Mouse (Mus musculus) intestine, embryonic 16.5 days (tissue): ENCODE measurements around the gene Alx3. TPM values are rescaled to one million over a fixed set of nuclear protein-coding genes. Genes with fewer than 3 reads are reported as not detected.
A peak's percentile ranks its signal among the peaks of the same experiment; 100 is the strongest.

Experiments used
- ATAC-seq: fragments of 200-750 bp; cut with Nextera tagmentation; 2 replicates; pipeline ENCODE4 v1.8.0; 2017; ENCODE audit warnings: moderate TSS enrichment, moderate library complexity
- H3K27ac ChIP-seq: fragments of 300-500 bp; sonication (generic); 2 replicates; pipeline ENCODE4 v1.5.1; 2014; ENCODE audit warnings: mild to moderate bottlenecking, low read length
- H3K27me3 ChIP-seq: fragments of 300-500 bp; sonication (generic); replicated peaks from 2 replicates; pipeline ENCODE4 v1.6.1; 2014; ENCODE audit warnings: low read length, control low read depth, mixed read lengths; ENCODE audit not compliant: control insufficient read depth, insufficient read depth
- H3K36me3 ChIP-seq: fragments of 300-500 bp; sonication (generic); 2 replicates; pipeline ENCODE4 v1.6.1; 2014; ENCODE audit warnings: low read length, control low read depth; ENCODE audit not compliant: control insufficient read depth, insufficient read depth
- H3K4me1 ChIP-seq: fragments of 300-500 bp; sonication (generic); 2 replicates; pipeline ENCODE4 v1.6.1; 2014; ENCODE audit warnings: low read length, control low read depth, mixed read lengths; ENCODE audit not compliant: control insufficient read depth, insufficient read depth
- H3K4me2 ChIP-seq: fragments of 300-500 bp; sonication (generic); 2 replicates; pipeline ENCODE4 v1.6.1; 2014; ENCODE audit warnings: low read depth, low read length, control low read depth
- H3K4me3 ChIP-seq: fragments of 300-500 bp; sonication (generic); 2 replicates; pipeline ENCODE4 v1.5.1; 2014; ENCODE audit warnings: mild to moderate bottlenecking, low read length
- H3K9ac ChIP-seq: fragments of 300-500 bp; sonication (generic); 2 replicates; pipeline ENCODE4 v1.6.1; 2014; ENCODE audit warnings: low read depth, low read length
- H3K9me3 ChIP-seq: fragments of 300-500 bp; sonication (generic); 2 replicates; pipeline ENCODE4 v1.6.1; 2016; ENCODE audit warnings: low read length, control low read depth; ENCODE audit not compliant: control insufficient read depth
- WGBS: fragments of 180-500 bp; shearing (Covaris S2); extraction: QIAGEN DNeasy Blood & Tissue Kit; methylation state at CpG from one replicate; pipeline ENCODE4 v1.1.7; 2014; 5-methylcytosine and 5-hydroxymethylcytosine counted together
- polyA plus RNA-seq: library from polyadenylated mRNA; unstranded; fragments of >200 nt; fragmentation: Nextera tagmentation; extraction: Ambion mirVana; gene quantifications from 2 replicates; pipeline ENCODE4 v1.2.1, GENCODE M21; 2015

The Alx3 gene
- polyA plus RNA-seq, 1 experiment from 2014 or later = not detected

GRCm38 (mm10) chr3:107595938-107596461 is 1.2 kb downstream of the Alx3 start:
- WGBS = 2% methylated on average over 34 of the region's 34 CpGs
- peaks cover 77% of the 10 kb centered on the region for H3K27me3 ChIP-seq
- no peaks in the 10 kb centered on the region for H3K9me3 ChIP-seq
- H3K36me3 ChIP-seq = no peaks in the 10 kb centered on the region
- H3K27ac ChIP-seq = no peak overlapping the region
- ATAC-seq = no peak
- H3K4me2 ChIP-seq = no peak overlapping the region
- peak overlapping the region; percentile 35; the same call in 1 of the 2 replicates for H3K4me3 ChIP-seq
- H3K4me1 ChIP-seq = peaks cover 12% of the 10 kb centered on the region
- no peak overlapping the region for H3K9ac ChIP-seq

DNA sequence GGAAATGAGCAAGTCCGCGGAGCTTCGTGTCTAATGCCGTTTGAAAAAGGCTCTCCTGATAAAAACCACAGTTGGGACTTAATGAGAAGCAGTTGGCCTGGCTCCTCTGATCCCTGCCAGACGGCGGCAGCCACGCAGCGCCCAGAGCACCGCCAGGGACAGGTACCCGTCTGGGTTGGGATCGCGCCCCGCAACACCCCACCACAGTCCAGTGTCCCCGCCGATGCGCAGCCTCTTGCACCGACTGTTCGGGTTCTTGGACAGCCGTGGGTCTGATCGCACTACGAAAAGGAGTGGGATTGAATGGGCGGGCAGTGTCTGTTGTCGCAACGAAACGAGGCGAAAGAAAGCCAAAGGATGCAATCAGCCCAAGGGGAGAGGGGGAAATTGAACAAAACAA is 1.7 kb downstream of the Alx3 start:
- no peak overlapping the region for H3K27ac ChIP-seq
- no peak overlapping the region for H3K9ac ChIP-seq
- 1% methylated on average over 26 of the region's 26 CpGs for WGBS
- peaks cover 12% of the 10 kb centered on the region for H3K4me1 ChIP-seq
- H3K4me2 ChIP-seq = no peak overlapping the region
- no peak for ATAC-seq
- peaks cover 81% of the 10 kb centered on the region for H3K27me3 ChIP-seq
- H3K36me3 ChIP-seq = no peaks in the 10 kb centered on the region
- no peaks in the 10 kb centered on the region for H3K9me3 ChIP-seq
- H3K4me3 ChIP-seq = no peak overlapping the region

DNA sequence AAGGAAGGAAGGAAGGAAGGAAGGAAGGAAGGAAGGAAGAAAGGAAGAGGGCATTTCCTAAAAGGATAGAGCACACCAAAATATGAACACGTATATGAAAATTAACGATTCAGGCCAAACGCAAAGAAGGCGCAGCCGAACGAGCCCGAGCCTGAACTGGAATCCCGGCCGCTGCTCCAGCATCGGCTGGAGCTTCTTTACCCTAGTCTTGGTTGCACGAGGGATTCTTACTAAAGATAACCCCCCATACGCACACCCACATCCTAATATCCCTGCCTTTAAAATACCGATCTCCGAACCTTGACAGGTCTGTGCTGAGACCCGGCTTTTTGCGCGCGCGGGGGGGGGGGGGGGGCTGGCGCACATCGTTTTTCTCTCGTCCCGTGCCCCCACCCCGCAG is 2.3 kb downstream of the Alx3 start:
- no peak overlapping the region for H3K9ac ChIP-seq
- no peak overlapping the region for H3K4me2 ChIP-seq
- no peaks in the 10 kb centered on the region for H3K9me3 ChIP-seq
- H3K36me3 ChIP-seq = no peaks in the 10 kb centered on the region
- 2% methylated on average over 22 of the region's 24 CpGs for WGBS
- H3K27me3 ChIP-seq = peaks cover 81% of the 10 kb centered on the region
- peaks cover 12% of the 10 kb centered on the region for H3K4me1 ChIP-seq
- ATAC-seq = no peak
- H3K4me3 ChIP-seq = no peak overlapping the region
- no peak overlapping the region for H3K27ac ChIP-seq

DNA sequence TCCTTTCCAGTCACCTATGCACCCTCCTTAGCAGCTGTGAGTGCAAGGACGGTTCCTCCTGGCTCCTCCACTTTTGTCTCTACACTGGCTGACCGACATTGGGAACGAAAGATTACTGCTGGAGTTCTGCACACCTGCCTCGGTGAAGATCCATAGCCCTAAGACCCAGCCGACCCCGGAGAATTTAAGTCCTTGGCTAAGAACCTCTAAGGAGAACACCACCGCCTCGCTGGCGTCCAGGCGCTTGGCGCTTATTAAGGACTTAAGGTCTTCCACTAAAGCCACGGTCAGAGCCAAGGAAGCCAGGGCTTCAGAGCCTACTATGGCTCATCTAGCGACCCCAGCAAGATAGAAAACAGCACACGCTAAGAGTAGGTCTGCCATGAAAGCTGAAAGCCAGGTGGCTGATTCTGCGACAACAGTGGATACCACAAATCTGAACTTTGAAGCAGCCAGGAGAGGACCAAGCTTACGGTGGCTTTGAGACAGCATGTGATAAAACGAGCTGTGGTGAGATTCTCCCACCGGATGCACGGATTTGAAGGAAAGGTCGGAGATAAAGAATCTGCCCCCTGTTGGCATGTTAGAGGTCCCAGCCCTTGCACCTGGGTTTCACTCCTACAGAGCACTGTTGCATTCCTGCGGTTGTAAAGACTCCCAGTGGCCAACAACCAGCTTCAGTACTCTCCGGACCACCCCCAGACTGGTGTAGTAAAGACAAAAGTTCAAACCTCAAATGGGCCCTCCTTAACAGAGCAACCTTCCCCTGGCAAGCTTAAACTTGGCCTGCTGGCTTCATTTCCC is 3.0 kb downstream of the Alx3 start:
- H3K36me3 ChIP-seq = no peaks in the 10 kb centered on the region
- peaks cover 12% of the 10 kb centered on the region for H3K4me1 ChIP-seq
- H3K9me3 ChIP-seq = no peaks in the 10 kb centered on the region
- ATAC-seq = no peak
- WGBS = 10% methylated on average over 22 of the region's 22 CpGs
- no peak overlapping the region for H3K27ac ChIP-seq
- H3K27me3 ChIP-seq = peaks cover 74% of the 10 kb centered on the region
- no peak overlapping the region for H3K4me3 ChIP-seq
- H3K4me2 ChIP-seq = no peak overlapping the region
- H3K9ac ChIP-seq = no peak overlapping the region

GRCm38 (mm10) chr3:107600127-107600526 is 5.3 kb downstream of the Alx3 start:
- Histone ChIP-seq H3K27ac (no peak overlapping the region), H3K4me1 (peaks cover 8% of the 10 kb centered on the region), H3K4me3 (no peak overlapping the region), H3K27me3 (peaks cover 58% of the 10 kb centered on the region), H3K9ac (no peak overlapping the region), H3K36me3 (no peaks in the 10 kb centered on the region), H3K4me2 (no peak overlapping the region), H3K9me3 (no peaks in the 10 kb centered on the region)
- no peak for ATAC-seq
- 49% methylated on average over 6 of the region's 6 CpGs for WGBS

GRCm38 (mm10) chr3:107605304-107605703 is 10.5 kb downstream of the Alx3 start:
- H3K4me3 ChIP-seq = no peak overlapping the region
- no peaks in the 10 kb centered on the region for H3K36me3 ChIP-seq
- peaks cover 11% of the 10 kb centered on the region for H3K27me3 ChIP-seq
- peak; percentile 31; the same call in 1 of the 2 replicates for ATAC-seq
- no peak overlapping the region for H3K27ac ChIP-seq
- 9% methylated on average over 4 of the region's 4 CpGs for WGBS
- H3K9ac ChIP-seq = no peak overlapping the region
- no peaks in the 10 kb centered on the region for H3K9me3 ChIP-seq
- no peak overlapping the region for H3K4me2 ChIP-seq
- H3K4me1 ChIP-seq = no peaks in the 10 kb centered on the region

GRCm38 (mm10) chr3:107607221-107607620 is 12.4 kb downstream of the Alx3 start:
- Histone ChIP-seq H3K27ac (no peak overlapping the region), H3K9ac (no peak overlapping the region), H3K4me1 (no peaks in the 10 kb centered on the region), H3K9me3 (no peaks in the 10 kb centered on the region), H3K27me3 (no peaks in the 10 kb centered on the region), H3K36me3 (0 out of 2 replicates have a peak, but pooled peaks cover 3% of the 10 kb centered on the region), H3K4me3 (no peak overlapping the region), H3K4me2 (no peak overlapping the region)
- WGBS = 91% methylated on average over 8 of the region's 8 CpGs
- no peak for ATAC-seq

GRCm38 (mm10) chr3:107608808-107609207 is 14.0 kb downstream of the Alx3 start:
- Histone ChIP-seq H3K27me3 (no peaks in the 10 kb centered on the region), H3K9me3 (no peaks in the 10 kb centered on the region), H3K4me1 (no peaks in the 10 kb centered on the region), H3K9ac (no peak overlapping the region), H3K4me3 (no peak overlapping the region), H3K27ac (no peak overlapping the region), H3K4me2 (no peak overlapping the region), H3K36me3 (0 out of 2 replicates have a peak, but pooled peaks cover 8% of the 10 kb centered on the region)
- peak; percentile 74 for ATAC-seq
- WGBS = 39% methylated on average over 4 of the region's 4 CpGs

GRCm38 (mm10) chr3:107609376-107609775 is 14.5 kb downstream of the Alx3 start:
- ATAC-seq = no peak
- WGBS = 64% methylated on average over 3 of the region's 3 CpGs

More at GRCm38 (mm10) chr3:107609376-107609775, 14.5 kb downstream of the Alx3 start:
- Histone ChIP-seq H3K4me3 (no peak overlapping the region), H3K4me2 (no peak overlapping the region), H3K9me3 (no peaks in the 10 kb centered on the region), H3K36me3 (0 out of 2 replicates have a peak, but pooled peaks cover 10% of the 10 kb centered on the region), H3K4me1 (no peaks in the 10 kb centered on the region), H3K9ac (no peak overlapping the region), H3K27ac (no peak overlapping the region), H3K27me3 (no peaks in the 10 kb centered on the region)
